Mouse (Mus musculus) layer of hippocampus, postnatal 25 days (tissue): ENCODE measurements around the gene Gfral. TPM values are rescaled to one million over a fixed set of nuclear protein-coding genes. Genes with fewer than 3 reads are reported as not detected.

Experiments
- DNase-seq, 2 experiments: peaks; one replicate each; pipeline ENCODE4 v3.0.0; 2022; ENCODE audit warnings: mixed read lengths in 2 of 2, low spot score in 1 of 2; ENCODE audit errors: extremely low spot score in 1 of 2
- total RNA-seq, 2 experiments: library from RNA; stranded (reverse); gene quantifications; 2 replicates each; pipeline ENCODE4 v1.2.3; 2021

Gene Gfral
- total RNA-seq, 2 experiments from 2014 or later = not detected

DNA sequence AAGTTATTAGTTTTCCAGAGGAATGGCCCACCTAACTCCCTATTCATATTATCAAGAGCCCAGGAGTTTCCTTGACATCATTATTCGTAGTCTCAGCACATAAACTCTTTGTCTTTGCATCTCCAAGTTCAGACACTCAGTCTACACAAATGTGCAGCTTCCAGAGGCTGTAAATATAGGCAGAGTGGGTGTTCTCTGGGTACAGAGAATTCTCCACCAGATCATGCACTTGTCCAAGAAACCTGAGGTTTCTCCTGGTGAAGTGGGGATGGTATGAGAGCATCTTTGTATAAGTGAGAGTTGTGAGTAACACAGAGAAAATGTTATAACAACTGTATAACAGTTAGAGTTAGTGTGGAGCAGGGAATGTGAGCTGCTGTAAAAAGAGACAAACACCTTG, 84.1 kb downstream of the Gfral start:
- DNase-seq = no peak

- no peak for DNase-seq
Observed at GRCm38 (mm10) chr9:76124249-76124648, 89.2 kb downstream of the Gfral start.

- DNase-seq = peak; percentile 20 to 70
Observed at GRCm38 (mm10) chr9:76122888-76123287, 90.6 kb downstream of the Gfral start.

Other genes with a start within 250 kb of the Gfral start
- 10 to 100 TPM; 12.9 to 14.7 TPM for gene Hmgcll1, start 198.8 kb downstream of the Gfral start, total RNA-seq
- gene Hcrtr2, start 110.2 kb upstream of the Gfral start, total RNA-seq = 1 to 10 TPM; 2.9 to 4.2 TPM